Mouse (Mus musculus): ENCODE data around the gene Chac2.

- TF ChIP-seq CTCF (IDR thresholded peaks at IDR 0.05; ENCODE audit: borderline replicate concordance, insufficient read depth, low read depth, low read length) (no peak), POLR2A (IDR thresholded peaks at IDR 0.05; ENCODE audit: borderline replicate concordance, insufficient read depth, low read length) (peak; percentile 46; the same call in 1 of the 2 replicates)
Measured at GRCm38 (mm10) chr11:30985877-30986624, at the start of gene Chac2.
